Mouse (Mus musculus) spleen, postnatal 4 days (tissue): ENCODE measurements around the gene Focad.

Experiments used
- DNase-seq, 2 experiments: peaks; one replicate each; pipeline ENCODE4 v3.0.0; 2022; ENCODE audit warnings: low spot score in 2 of 2

The Focad gene

GRCm38 (mm10) chr4:88211200-88211885, 116.9 kb downstream of the Focad start:
- DNase-seq = no peak

DNA sequence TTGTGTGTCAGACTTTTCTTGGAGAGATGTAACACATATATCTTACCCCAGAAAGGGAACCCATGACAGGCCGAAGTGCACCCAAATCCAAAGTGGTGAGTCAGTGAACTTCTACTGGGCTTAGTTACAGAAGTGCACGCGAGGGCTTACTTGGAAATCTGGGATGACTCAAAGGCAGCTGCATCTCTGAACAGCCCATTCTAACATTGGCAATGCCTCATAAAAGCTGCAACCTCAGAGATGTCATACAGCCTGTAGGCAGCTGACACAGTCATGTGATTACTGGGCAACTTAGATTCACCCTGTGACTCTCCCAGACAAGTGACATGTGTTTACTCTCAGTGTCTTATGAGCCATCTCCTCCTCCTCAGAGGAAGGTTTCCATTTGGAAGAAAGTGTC, 119.5 kb downstream of the Focad start:
- no peak for DNase-seq

DNA sequence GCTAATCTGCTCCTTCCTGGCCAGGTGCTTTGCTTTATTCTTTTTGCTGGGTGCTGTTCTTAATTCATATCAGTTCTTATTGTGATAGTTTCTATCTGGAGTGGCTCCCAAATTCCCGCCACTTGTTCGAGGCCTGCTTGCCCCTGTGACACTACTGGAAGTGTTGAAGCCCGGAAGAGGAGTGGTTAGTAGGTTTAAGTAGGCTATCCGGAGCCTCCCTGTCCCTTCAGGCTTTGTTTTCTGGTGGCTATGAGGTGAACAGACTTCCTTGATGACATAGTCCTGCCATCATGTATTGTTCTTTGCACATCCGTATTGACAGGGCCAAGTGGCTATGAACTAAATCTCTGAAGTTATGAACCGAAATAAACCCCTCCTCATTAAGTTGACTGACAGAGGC, 123.9 kb downstream of the Focad start:
- no peak for DNase-seq

DNA sequence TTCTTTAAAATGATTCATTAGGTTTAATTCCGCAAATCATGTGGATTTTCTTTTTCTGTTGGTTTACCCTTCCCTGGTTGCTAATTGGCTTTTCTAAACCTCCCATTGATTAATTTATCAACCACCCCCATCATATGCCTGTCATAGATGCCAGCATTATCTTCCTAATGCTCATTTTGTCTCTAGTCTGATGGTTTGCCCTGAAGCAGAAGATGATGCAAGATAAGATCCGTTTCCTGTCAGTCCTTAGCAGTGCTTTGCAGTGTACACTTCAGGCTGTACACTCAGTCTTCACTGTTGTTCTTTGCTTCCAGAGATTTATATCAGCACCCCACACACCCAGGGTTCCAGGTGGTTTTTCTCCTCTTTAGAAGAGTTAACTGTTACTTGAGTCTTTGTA, 124.4 kb downstream of the Focad start:
- DNase-seq = no peak

- DNase-seq = no peak
These were observed 136.9 kb downstream of the Focad start for GRCm38 (mm10) chr4:88231375-88231774.

DNA sequence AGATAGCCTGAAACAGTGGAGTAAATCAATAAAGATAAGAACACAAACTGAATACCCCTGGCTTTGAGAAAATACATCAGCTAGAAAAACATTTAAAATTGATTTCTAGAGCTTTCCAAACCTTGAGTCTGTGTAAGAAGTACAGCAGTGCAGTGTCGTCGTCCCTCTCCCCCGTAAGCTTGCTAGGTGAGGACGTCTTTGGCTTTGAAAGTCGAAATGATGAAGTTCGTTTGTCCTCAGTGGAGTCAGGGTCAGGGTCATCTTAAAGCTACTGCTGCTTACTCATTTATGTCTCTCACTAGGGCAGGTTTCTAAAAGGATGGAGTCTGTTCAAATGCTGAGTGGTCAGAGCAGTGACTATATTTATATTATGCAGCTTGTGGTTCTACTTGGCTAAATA, 141.5 kb downstream of the Focad start:
- DNase-seq = no peak

- no peak for DNase-seq
These were observed 142.7 kb downstream of the Focad start for GRCm38 (mm10) chr4:88236926-88237756.

DNA sequence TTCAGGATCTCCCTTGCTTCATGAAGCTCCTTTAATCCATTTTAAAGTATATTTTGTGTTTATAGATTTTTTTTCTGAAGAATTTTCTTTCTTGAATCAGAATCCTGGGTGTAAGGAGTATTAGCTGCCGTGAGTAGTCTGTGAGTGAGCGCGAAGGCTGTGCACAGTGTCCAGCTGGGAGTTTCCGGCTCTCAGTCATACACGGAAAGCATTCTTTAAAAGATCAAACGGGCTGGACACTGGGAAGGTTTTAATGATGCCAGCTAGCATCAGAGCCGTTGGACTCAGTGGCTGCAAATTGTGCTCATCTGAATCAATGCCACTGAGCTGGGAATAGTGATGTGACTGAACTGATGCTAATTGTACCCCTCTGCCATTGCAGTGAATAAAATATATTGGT, 143.9 kb downstream of the Focad start:
- no peak for DNase-seq

DNA sequence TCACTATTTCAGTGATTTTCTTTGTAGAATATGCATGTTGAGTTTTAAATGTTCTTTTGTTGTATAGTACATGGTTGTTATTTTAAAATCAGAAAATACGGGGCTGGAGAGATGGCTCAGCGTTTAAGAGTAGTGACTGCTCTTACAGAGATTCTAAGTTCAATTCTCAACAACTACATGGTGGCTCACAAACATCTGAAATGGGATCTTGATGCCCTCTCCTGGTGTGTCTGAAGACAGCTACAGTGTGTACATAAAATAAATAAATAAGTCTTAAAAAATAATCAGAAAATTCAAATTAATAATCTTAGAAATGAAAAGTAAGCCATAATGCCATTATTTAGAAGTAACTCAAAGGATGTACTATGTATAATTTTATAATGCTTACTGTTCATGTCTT, 149.4 kb downstream of the Focad start:
- no peak for DNase-seq

GRCm38 (mm10) chr4:88245494-88245893, 151.1 kb downstream of the Focad start:
- no peak for DNase-seq

DNA sequence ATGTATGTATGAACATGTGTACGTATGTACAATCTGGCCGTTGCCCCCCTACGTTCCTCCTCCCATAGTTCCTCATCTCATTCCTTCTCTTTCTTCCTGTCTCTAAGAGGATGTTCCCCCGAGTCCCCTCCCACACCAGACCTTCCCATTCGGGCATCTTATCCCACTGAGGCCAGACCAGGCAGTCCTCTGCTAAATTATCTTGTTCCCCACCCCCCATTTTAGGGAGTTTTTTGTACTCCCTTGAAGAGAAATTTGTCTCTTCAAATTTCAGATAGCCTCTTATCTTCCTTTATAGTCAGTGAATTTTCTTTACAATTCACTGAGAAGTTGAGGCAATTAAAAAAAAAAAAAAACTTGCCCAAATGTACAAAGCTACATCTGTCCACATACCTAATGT, 166.9 kb downstream of the Focad start:
- no peak for DNase-seq

DNA sequence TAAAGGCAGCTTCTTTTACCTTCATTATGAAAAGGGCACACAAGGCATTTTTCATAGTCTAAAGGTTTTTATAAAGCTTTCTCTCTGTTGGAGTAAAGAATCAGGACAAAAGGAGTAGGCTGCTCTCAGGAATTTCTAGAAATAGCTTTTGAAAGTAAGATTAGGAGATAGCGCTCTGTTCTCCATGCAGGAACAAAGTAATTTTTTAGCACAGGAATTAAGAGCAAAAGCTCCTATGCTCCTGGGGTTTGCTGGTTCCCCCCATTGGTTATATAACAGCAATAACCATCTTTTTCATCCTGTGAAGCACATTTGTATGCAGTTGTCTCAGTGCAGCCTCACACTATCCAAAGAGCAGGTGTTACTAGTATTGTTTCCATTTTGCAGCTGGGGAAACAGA, 170.1 kb downstream of the Focad start:
- DNase-seq = no peak

DNA sequence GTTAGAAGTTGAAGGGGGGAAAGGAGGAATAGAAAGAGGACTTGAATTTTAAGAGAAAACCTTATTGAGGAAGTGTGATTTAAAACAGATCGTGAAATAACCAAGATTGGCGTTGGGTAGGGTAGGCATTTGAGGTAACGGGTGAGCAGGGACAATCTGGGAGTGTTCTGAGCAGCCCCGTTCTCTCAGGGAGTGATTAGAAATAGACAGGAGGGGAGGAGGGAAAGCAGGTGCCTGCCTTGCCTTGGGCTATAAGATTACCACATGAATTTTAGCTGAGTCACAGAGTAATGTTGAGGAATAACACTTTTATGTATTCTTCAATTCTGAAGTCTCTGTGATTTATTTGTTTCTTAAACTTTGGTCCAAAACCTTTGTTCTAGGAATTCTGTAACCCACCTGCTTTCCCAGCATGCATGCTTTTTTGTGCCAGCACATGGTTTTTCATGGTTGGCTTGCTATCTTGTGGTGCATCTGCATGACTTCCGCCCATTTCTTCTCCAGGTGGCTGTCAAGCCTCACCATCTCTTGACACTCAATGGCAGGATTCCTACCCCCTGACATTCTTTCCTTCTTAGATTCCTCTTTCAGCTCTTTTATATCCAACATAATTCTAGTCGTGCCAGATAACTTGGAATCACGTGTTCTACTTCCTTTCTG, 176.1 kb downstream of the Focad start:
- DNase-seq = no peak

- DNase-seq = no peak
These were observed 181.2 kb downstream of the Focad start for GRCm38 (mm10) chr4:88275571-88276041.

DNA sequence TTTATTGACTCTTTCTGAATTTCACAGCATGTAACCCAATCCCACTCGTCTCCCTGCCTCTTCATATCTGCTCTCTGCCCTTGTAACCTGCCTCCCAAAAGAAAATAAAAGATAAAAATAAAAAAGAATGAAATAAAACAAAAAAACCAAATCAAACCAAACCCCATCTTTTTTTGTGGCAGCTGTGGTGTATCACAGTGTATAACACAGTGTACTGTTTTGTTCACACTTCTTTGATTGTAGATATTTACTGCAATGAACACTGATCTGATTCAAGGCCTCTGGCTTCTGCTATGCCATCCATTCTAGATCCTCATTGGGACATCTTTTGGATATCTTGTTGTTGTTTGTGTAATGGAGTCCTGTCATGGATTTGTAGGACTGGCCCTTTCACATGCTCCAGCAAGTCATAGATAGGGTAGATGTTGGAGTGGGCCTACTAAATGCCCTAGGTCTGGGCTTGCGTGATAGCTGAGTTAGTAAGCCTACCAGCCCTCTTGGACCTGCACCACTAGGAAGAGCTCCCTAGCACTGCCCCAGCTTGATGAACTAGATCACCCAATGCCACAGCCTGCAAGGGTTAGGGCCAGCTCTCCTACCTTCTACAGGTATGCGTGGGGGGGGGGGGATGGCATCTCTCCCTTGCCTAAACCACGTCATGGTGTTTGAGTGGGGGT, 181.8 kb downstream of the Focad start:
- DNase-seq = no peak

DNA sequence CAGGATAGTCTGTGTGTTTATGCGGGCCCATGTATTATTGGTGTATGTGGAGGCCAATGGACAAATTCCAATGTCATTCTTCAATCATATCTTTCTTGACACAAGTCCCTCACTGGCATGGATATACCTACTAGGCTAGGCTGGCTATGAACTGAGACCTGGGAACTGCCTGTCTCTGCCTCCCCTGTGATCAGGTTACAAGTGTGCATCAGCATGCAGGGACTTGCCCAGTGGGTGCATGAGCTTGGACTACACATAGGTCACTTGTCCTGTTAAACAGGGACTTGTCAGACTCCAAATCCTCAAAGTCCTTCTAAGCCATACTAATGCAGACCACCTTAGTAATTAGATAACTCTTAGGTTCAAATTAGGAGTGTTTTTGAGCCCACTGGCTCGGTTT, 184.1 kb downstream of the Focad start:
- DNase-seq = no peak

DNA sequence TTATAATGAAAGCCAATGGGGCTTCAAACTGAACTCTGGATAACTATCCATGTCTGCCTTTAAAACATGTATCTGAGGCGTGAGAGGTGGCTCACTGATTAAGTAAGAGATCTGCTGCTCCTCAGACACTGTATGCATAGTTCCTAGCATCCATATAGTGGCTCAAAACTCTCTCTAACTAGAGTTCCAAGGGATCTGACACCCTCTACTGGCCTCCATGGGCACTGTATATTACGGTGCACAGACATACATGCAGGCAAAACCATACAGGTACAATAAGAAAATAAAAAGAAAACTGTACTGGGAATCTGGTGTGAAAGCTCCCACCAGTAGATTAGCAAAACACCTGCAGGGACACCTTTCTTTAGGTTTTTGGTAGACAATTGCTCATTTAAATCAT, 186.1 kb downstream of the Focad start:
- no peak for DNase-seq

DNA sequence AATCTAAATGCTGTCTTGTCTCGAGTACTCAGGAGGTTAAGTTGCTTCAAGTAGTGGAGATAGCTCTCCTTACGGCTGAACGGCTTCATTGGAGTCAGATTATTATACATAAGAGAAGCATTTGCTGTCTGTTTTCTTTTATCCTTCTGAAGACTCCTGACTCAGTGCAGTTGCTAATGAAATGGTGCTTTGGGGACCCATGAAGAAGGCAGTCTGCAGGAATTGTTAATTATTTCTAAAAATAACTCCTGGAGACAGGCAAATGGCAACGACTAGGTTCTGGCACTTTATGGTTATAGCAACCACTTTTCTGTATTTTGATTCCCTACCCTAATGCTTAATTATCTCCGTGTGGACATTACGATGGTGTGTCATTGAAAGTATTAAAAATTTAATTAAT, 201.1 kb downstream of the Focad start:
- no peak for DNase-seq

- no peak for DNase-seq
These were observed 205.1 kb downstream of the Focad start for GRCm38 (mm10) chr4:88299551-88299950.

DNA sequence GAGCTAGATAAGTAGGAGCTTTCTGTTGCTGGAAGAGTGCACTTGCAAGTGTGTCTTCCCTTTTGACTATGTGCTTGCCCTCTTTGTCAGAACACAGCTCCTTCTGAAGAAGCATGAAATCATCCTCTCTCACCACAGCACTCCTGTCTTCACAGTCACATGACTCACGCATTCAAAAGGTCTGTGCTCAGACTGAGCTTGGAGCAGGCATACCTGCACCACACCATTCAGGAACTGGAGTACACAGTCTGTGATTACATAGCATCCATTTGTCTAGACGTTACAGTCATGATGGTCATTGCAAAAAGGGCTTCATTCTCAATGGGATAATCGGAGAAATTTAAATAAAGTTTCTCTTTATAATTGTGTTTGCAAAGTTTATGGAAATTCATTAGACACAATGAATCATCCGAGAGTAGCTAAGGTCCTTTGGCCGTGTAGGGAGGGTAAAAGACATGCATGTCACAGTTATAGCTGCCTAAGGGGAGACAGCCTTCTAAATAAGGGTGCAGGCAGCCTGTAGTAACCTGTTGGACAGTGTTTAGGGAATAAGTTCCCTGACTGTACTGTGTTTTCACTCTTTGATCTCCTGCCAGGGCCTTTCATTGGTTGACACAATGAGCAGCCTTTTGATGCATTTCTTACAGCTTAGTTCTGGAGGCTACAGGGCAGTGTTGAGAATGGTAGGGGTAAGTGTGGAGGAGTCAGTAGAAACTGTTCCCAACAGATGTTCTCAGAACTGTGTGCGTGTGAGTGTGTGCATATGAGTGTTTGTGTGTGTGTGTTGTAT, 206.6 kb downstream of the Focad start:
- DNase-seq = no peak

DNA sequence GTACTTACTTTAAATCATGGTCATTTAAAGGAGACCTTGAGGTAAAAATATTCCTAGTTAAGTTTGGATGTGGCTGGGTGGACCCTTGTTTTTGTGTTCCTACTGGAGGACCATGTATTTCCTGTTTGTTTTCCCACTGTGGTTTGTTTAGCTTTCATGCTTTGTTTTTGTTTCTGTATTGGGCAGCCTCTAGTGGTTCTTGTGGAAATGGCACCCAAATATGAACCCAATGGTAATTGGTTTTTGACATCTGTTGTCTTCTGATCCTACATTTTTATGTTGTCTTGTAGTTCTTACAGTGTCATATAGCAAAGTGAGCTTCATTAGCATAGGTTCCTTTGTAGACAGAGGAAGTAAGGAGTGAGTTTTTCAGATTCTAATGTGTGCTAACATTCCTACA, 207.9 kb downstream of the Focad start:
- no peak for DNase-seq
